Mouse (Mus musculus) hematopoietic stem cell, adult 5-6 weeks (primary cell): ENCODE measurements around the gene Ankrd34b. TPM values are rescaled to one million over a fixed set of nuclear protein-coding genes. Genes with fewer than 3 reads are reported as not detected.
A peak's percentile ranks its signal among the peaks of the same experiment; 100 is the strongest.

Source experiments
- ATAC-seq, 2 experiments: fragments of 125-278 bp in 1 of 2; replicated peaks in 1 of 2; 2 replicates each; pipeline ENCODE4 v1.8.0; 2016 to 2017; ENCODE audit warnings: inconsistent platforms in 2 of 2, mild to moderate bottlenecking in 2 of 2, moderate number of reproducible peaks in 2 of 2, low read depth in 1 of 2, moderate TSS enrichment in 1 of 2; ENCODE audit not compliant: low FRiP score in 2 of 2, poor library complexity in 2 of 2, severe bottlenecking in 2 of 2, insufficient read depth in 1 of 2, low TSS enrichment in 1 of 2
- total RNA-seq: library from RNA; stranded (forward); fragments of 172-1452, 232-1000 nt; gene quantifications from 2 replicates; pipeline ENCODE4 v1.2.3, GENCODE M21; 2017

The Ankrd34b gene
- total RNA-seq, 1 experiment from 2014 or later, result not detected

GRCm38 (mm10) chr13:92470151-92470550, 44.5 kb downstream of the Ankrd34b start:
- ATAC-seq, result no peak

GRCm38 (mm10) chr13:92483348-92483747, 57.7 kb downstream of the Ankrd34b start:
- peak; percentile 38 to 46 for ATAC-seq

- ATAC-seq, result peak; percentile 100
Measured at GRCm38 (mm10) chr13:92483852-92484463, 58.3 kb downstream of the Ankrd34b start, which contains the start of gene Fam151b. TSS of gene Fam151b (minus strand) at chr13:92484015.

DNA sequence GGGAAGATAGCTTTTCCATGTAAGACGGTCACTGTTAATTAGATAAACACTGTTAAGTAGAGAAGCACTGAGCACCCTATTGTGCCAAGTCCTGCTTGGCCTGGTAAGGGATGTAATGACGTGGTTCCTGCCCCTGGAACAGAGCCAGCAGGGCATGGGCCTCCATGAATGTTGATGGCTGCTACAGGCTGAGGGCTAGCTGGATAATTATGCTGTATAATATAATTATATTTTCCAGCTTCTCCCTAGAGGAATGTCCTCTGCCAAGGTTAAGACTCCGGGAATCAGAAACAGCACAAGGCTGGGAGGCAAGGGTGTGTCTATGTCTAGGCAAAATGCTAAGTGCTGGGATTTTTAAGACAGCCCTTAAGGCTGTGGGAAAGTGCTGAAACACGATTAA, 65.1 kb downstream of the Ankrd34b start:
- no peak for ATAC-seq

Other genes with a start within 250 kb of the Ankrd34b start
- gene Gm20379, start 119.9 kb upstream of the Ankrd34b start, total RNA-seq, result not detected in 2 replicates
- gene Dhfr, start 71.2 kb upstream of the Ankrd34b start, total RNA-seq, result 20.6 and 27.1 TPM in 2 replicates
- 46.9 and 58.7 TPM in 2 replicates for gene Msh3, start 70.9 kb upstream of the Ankrd34b start, total RNA-seq
- 8.5 and 10.1 TPM in 2 replicates for gene Fam151b, start 58.1 kb downstream of the Ankrd34b start, total RNA-seq
- gene Zfyve16, start 105.0 kb downstream of the Ankrd34b start, total RNA-seq, result 11.5 and 15.4 TPM in 2 replicates
- gene Spz1, start 150.3 kb downstream of the Ankrd34b start, total RNA-seq, result not detected in 2 replicates
- gene Serinc5, start 185.2 kb downstream of the Ankrd34b start, total RNA-seq, result 9.2 and 14.4 TPM in 2 replicates